Mouse (Mus musculus) embryonic fibroblast, embryonic 13.5 days (primary cell): ENCODE measurements around the gene Sh2d1b1. TPM values are rescaled to one million over a fixed set of nuclear protein-coding genes. Genes with fewer than 3 reads are reported as not detected.

Source experiments
- H3K27ac ChIP-seq: 2 replicates; pipeline ENCODE4 v1.5.1; 2012; ENCODE audit warnings: low read length, control low read depth, inconsistent platforms; ENCODE audit not compliant: insufficient read depth
- H3K4me1 ChIP-seq: 2 replicates; pipeline ENCODE4 v1.6.1; 2011; ENCODE audit warnings: low read length; ENCODE audit not compliant: control insufficient read depth, insufficient read depth
- H3K4me3 ChIP-seq: 2 replicates; pipeline ENCODE4 v1.5.1; 2011; ENCODE audit warnings: mild to moderate bottlenecking, control low read depth, low read length; ENCODE audit not compliant: insufficient read depth
- CTCF ChIP-seq: IDR thresholded peaks from 2 replicates; pipeline ENCODE4 v1.5.1; 2011; ENCODE audit warnings: mild to moderate bottlenecking, control low read depth, low read length, moderate library complexity, borderline replicate concordance; ENCODE audit not compliant: insufficient read depth
- POLR2A ChIP-seq: IDR thresholded peaks from 2 replicates; pipeline ENCODE4 v1.6.1; 2011; ENCODE audit warnings: low read depth, mild to moderate bottlenecking, control low read depth, low read length, moderate library complexity
- polyA plus RNA-seq: library from polyadenylated mRNA; stranded (reverse); fragments of >200 nt; gene quantifications from 2 replicates; pipeline ENCODE4 v1.2.4, GENCODE M21; 2011; ENCODE audit warnings: low read depth; ENCODE audit not compliant: missing spikeins, insufficient read length

Gene Sh2d1b1
- polyA plus RNA-seq, 1 experiment = 0.19 TPM

GRCm38 (mm10) chr1:170293257-170293656 lies 16.1 kb downstream of the Sh2d1b1 start:
- Histone ChIP-seq H3K27ac (no peak overlapping the region), H3K4me3 (no peak overlapping the region), H3K4me1 (no peaks in the 10 kb centered on the region)
- TF ChIP-seq CTCF (no peak), POLR2A (no peak)

DNA sequence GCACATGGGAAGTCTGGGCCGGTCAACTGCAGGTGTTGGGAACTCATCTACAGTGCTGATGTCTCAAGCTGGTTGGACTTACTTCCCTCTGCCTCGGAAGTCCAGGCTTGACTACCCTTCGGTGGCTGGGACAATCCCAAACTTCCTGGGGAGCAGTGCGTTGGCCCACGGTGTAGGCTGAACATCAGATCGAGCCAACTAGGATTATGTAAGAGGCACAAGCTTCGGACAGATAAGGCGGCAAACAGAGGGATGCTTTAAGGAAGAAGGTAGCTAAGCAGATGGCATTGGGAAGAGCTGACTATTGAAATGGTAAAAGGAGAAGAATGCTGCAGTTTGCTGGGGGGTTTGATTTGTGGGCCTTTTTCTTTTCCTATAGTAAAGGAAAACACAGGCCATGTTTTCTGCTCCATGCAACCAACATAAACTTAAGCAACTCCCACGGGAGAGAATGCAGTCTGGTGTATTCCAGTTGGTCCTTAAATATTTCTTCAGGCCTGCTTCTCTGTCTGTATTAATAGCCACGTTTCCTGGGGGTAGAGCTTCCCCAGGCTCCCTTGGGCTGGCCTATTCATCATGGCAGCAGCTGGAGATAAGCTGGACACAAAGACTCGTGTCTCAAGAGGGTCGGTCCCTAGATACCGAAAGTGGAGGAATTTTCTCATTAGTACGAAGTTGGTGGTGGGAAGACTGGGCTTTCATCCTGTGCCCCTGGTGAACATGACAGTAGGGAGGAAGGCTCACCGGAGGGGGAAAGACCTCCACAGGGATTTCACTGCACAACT lies 17.9 kb downstream of the Sh2d1b1 start:
- TF ChIP-seq CTCF (no peak), POLR2A (no peak)
- Histone ChIP-seq H3K4me1 (no peaks in the 10 kb centered on the region), H3K27ac (no peak overlapping the region), H3K4me3 (no peak overlapping the region)

DNA sequence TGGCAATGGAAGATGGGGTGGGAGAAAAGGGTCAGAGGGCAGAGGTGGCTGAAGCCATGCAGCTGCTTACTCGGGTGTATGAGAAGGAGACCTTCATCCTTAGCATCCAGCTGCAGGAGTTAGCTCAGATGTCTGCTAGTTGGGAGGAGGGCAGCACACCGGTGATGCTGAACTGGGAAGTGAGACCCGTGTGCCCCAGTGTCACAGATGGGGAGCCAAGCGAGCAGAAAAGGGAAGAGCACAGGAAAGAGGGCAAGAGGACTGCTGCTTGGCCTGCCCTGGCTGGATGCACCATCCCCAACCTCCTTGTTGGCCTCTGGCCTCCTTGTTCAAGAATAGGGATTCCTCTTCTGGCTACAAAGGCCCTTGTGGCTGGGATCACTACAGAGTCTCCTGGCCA lies 22.4 kb downstream of the Sh2d1b1 start:
- no peak for TF ChIP-seq POLR2A
- TF ChIP-seq CTCF = no peak
- H3K4me3 ChIP-seq = no peak overlapping the region
- no peaks in the 10 kb centered on the region for H3K4me1 ChIP-seq
- H3K27ac ChIP-seq = no peak overlapping the region

GRCm38 (mm10) chr1:170301686-170302085 lies 24.6 kb downstream of the Sh2d1b1 start:
- Histone ChIP-seq H3K4me3 (no peak overlapping the region), H3K4me1 (no peaks in the 10 kb centered on the region), H3K27ac (no peak overlapping the region)
- TF ChIP-seq POLR2A (no peak), CTCF (no peak)

- no peak overlapping the region for H3K27ac ChIP-seq
- no peak overlapping the region for H3K4me3 ChIP-seq
- no peak for TF ChIP-seq CTCF
- TF ChIP-seq POLR2A = no peak
- no peaks in the 10 kb centered on the region for H3K4me1 ChIP-seq
Measured at GRCm38 (mm10) chr1:170302456-170302855, 25.3 kb downstream of the Sh2d1b1 start.

- Histone ChIP-seq H3K27ac (no peak overlapping the region), H3K4me1 (no peaks in the 10 kb centered on the region), H3K4me3 (no peak overlapping the region)
- TF ChIP-seq CTCF (no peak), POLR2A (no peak)
Measured at GRCm38 (mm10) chr1:170303103-170303502, 26.0 kb downstream of the Sh2d1b1 start.

GRCm38 (mm10) chr1:170305002-170305401 lies 27.9 kb downstream of the Sh2d1b1 start:
- TF ChIP-seq CTCF = no peak
- no peak for TF ChIP-seq POLR2A
- no peak overlapping the region for H3K4me3 ChIP-seq
- H3K27ac ChIP-seq = no peak overlapping the region
- H3K4me1 ChIP-seq = no peaks in the 10 kb centered on the region

- Histone ChIP-seq H3K27ac (no peak within 1 kb of the TSS), H3K4me3 (no peak within 1 kb of the TSS), H3K4me1 (no peaks in the 10 kb centered on the region)
- no peak for TF ChIP-seq POLR2A
- TF ChIP-seq CTCF = no peak
Measured at GRCm38 (mm10) chr1:170306232-170306631, 29.1 kb downstream of the Sh2d1b1 start, which contains the start of gene Gm7694. Gm7694 (minus strand) TSS chr1:170306332.

- H3K27ac ChIP-seq = no peak within 1 kb of the TSS
- no peak within 1 kb of the TSS for H3K4me3 ChIP-seq
- no peaks in the 10 kb centered on the region for H3K4me1 ChIP-seq
- TF ChIP-seq CTCF (no peak), POLR2A (no peak)
Measured at GRCm38 (mm10) chr1:170308503-170308902, 31.4 kb downstream of the Sh2d1b1 start, which contains the start of gene Spata46. Spata46 (plus strand) TSS chr1:170308803.

DNA sequence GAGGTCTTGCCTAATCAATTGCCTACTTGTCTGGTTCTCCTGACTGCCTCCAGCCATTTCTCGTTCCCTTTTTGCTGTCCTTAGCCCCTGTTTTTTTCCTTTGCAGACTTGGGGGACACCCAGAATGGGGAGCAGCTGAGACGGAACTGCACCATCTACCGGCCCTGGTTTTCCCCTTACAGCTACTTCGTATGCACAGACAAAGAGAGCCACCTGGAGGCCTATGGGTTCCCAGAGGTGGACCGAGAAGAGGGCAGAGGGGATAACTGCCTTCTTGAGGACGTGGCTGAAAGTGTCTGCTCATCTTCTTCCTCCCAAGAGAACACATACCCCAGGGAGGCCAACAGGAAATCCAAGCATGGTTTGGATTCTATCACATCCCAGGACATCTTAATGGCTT lies 34.3 kb downstream of the Sh2d1b1 start:
- Histone ChIP-seq H3K4me1 (no peaks in the 10 kb centered on the region), H3K27ac (no peak overlapping the region), H3K4me3 (no peak overlapping the region)
- TF ChIP-seq POLR2A = no peak
- no peak for TF ChIP-seq CTCF
